Mouse (Mus musculus) G1E (cell line): ENCODE measurements around the gene Gpn3.

Experiments
- CTCF ChIP-seq: IDR thresholded peaks from 2 replicates; pipeline ENCODE4 v1.5.1; 2012; ENCODE audit warnings: low read depth, low read length, inconsistent platforms, mixed read lengths
- GATA1 ChIP-seq: IDR thresholded peaks from 2 replicates; pipeline ENCODE4 v1.6.1; 2012; ENCODE audit warnings: borderline replicate concordance, low read length, inconsistent platforms, mixed read lengths
- POLR2AphosphoS5 ChIP-seq: IDR thresholded peaks from 2 replicates; pipeline ENCODE4 v1.6.1; 2012; ENCODE audit warnings: low read depth, low read length, inconsistent platforms; ENCODE audit not compliant: insufficient replicate concordance
- TAL1 ChIP-seq: conservative IDR thresholded peaks from 2 replicates; pipeline ENCODE4 v1.6.1; 2012; ENCODE audit warnings: low read depth, low read length, inconsistent platforms, mixed read lengths

DNA sequence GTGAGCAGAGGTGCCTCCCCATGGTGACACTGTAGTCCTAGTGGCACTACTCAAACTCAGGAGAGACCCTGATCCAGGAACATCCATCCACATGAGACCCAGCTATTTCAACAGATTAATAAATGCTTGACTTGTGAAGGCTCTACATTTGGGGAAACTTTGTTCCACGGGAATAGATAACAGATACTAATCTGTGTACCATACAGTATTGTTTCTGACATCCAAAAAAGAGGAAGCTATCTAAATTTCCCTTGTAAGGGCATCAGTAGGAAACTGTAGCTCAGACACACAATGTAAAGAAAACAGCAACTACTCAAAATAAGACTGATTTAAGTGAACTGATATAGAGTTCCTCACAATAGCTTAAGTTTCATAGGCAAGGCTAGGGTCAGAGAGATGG, 28.8 kb upstream of the Gpn3 start:
- TF ChIP-seq CTCF (no peak), POLR2AphosphoS5 (no peak), GATA1 (no peak), TAL1 (no peak)
